Mouse (Mus musculus): ENCODE data around the gene Smn1. TPM values are rescaled to one million over a fixed set of nuclear protein-coding genes. Genes with fewer than 3 reads are reported as not detected.
"Not testable (repeated sequence)": the region's sequence is repeated elsewhere in the genome, so short reads cannot be mapped to it uniquely, and the experiment has no call there.

The Smn1 gene
- polyA plus RNA-seq, 1 experiment: 79.5 TPM

DNA sequence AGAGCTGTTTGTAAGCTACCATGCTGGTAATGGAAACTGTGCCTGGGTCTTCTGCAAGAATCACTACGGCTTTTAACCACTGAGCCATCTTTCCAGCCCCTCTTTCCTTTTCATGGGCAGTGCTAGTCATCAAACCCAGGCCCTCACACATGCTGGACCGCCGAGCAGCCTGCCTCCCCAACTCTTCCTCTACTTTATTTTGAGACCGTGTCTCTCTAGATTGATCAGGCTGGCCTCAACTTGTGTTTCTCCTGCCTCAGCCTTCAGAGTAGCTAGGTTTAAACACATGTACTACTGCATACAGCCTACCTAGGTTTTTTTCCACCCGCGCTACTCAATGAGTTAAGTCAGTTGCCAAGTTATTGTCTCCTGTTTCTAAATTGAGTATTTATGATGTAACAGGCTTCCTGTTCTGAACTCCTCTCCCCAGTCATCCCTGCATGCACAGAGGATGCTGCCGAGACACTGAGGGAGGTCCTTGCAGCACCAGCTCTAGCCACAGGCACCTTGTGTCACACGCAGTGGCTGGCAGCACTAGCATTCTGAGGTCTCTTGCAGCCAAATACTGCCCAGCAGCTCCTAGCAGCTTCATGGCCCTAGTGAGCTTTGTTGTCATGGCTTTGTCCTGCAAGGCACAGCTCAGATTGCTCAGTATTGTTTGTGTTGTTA, 17.1 kb downstream of the Smn1 start:
- H3K4me1 ChIP-seq (ENCODE audit: control insufficient read depth, insufficient read depth, low read length): no peaks in the 10 kb centered on the region
- H3K27ac ChIP-seq (ENCODE audit: insufficient read depth, low read length): no peak overlapping the region
- H3K4me3 ChIP-seq (ENCODE audit: insufficient read depth, low read length): no peak overlapping the region
- TF ChIP-seq CTCF (IDR thresholded peaks at IDR 0.05; ENCODE audit: borderline replicate concordance, insufficient read depth, low read length): no peak
- TF ChIP-seq POLR2A (IDR thresholded peaks at IDR 0.05; ENCODE audit: low read depth, low read length): no peak

DNA sequence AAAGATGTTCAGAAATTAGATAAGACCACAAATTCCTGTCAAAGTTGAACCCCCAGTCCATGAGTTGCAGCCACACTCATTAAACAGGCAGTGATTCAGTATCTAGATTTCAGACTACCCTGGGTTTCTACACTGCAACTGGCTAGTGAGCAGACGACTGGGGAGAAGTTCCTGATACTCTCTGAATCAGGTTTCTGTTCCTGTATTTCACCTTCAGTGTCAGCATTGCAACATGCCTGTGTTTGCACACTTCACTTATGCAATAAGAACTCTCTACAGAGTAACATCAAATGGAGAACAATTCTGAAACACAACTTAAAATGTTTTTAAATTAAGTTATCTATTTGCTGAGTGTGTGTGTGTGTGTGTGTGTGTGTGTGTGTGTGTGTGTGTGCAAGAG, 28.0 kb downstream of the Smn1 start:
- H3K4me3 ChIP-seq (ENCODE audit: insufficient read depth, low read length): no peak overlapping the region
- no peak overlapping the region for H3K27ac ChIP-seq (ENCODE audit: insufficient read depth, low read length)
- TF ChIP-seq POLR2A (IDR thresholded peaks at IDR 0.05; ENCODE audit: low read depth, low read length): no peak
- no peak for TF ChIP-seq CTCF (IDR thresholded peaks at IDR 0.05; ENCODE audit: borderline replicate concordance, insufficient read depth, low read length)
- no peaks in the 10 kb centered on the region for H3K4me1 ChIP-seq (ENCODE audit: control insufficient read depth, insufficient read depth, low read length)

DNA sequence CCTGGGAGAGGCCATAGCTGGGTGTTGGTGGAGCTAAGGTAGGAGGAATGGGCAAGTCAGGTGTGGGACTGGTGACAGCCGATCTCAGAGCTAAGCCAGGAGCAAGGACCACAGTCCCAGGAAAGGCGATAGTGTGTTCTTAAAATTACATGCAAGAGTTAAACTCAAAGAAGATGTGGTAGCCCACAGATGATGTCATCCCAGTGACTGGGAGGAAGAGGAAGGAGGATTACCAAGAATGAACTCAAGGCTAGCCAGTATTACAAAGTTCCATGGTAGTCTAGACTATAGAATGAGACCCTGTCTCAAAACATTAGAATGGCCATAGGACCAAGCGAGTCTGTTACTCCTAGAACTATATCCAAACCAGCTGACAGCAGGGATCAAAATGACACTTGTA, 32.0 kb downstream of the Smn1 start:
- Histone ChIP-seq H3K27ac (ENCODE audit: insufficient read depth, low read length) (no peak overlapping the region), H3K4me3 (ENCODE audit: insufficient read depth, low read length) (no peak overlapping the region), H3K4me1 (ENCODE audit: control insufficient read depth, insufficient read depth, low read length) (no peaks in the 10 kb centered on the region)
- TF ChIP-seq POLR2A (IDR thresholded peaks at IDR 0.05; ENCODE audit: low read depth, low read length) (no peak), CTCF (IDR thresholded peaks at IDR 0.05; ENCODE audit: borderline replicate concordance, insufficient read depth, low read length) (no peak)

DNA sequence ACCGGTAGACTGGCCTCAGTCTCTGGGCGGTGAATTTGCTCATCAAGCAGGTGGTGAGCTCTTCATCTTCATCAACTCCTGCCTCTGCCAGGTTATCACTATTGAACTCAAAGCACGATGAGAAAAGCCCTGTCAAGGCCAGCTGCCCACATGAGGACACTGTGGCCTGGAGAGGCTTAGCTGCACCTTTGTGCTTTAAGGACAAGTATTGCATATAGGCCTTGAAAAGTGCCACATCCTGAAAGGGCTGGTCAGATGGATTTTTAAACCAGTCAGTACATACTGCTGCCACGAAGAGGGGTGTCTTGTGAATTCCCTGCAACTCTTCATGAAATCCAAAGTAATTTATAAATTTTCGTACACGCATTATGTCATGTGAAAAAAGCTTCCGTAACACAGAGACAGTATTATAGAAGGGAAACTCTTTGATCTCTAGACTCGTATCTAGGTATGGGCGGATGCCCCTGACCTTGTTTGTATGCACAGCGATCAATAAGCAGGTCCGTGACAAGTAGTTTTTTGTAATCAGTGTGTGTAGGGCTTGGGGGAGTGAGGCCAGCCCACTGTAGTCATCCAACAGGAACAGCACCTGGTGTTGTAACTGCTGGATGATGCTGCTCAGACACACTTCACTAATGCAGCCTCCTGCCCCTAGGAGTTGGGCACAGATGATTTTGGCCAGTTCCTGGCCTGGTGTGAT, 36.7 kb downstream of the Smn1 start:
- not testable (repeated sequence) for H3K4me1 ChIP-seq (ENCODE audit: control insufficient read depth, insufficient read depth, low read length); H3K4me3 ChIP-seq (ENCODE audit: insufficient read depth, low read length); H3K27ac ChIP-seq (ENCODE audit: insufficient read depth, low read length)

DNA sequence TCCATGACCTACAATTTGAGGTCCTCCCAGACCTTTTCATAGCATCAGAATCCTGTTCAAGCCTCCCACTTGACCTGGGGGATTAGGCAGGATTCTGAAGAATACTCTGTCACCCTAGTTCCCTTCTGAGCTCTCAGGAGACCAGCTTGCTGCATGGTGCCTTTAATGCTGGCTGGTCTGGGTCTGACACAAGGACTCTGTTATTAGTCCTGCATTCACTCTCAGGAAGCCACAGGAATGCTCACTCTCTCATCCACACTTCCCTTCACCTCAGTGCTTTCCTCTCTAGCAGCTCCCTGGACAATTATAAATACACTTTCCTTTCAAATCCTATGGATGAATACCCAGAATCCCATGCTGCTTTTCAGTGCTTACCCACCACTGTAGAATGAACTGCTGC, 37.8 kb downstream of the Smn1 start:
- H3K4me1 ChIP-seq (ENCODE audit: control insufficient read depth, insufficient read depth, low read length); H3K4me3 ChIP-seq (ENCODE audit: insufficient read depth, low read length); H3K27ac ChIP-seq (ENCODE audit: insufficient read depth, low read length): not testable (repeated sequence)

DNA sequence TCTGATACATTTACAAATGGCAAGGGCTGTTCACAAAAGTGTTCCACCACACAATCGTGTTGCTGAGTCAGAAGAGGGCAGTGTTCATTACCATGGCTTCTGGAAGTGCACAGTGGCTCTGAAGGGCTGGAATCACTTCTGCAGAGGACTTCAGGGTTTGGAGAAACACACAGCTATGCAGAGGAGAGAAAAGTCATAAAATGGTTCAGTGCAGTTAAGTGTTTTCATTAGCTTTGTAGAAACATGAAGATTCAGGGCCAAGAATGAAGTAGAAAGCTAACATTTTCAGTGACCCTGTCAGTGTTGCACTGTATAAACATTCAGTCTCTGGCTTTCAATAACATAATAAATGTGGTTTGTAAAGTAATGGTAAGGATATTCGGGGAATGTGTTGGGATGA, 41.7 kb downstream of the Smn1 start:
- H3K27ac ChIP-seq (ENCODE audit: insufficient read depth, low read length); H3K4me3 ChIP-seq (ENCODE audit: insufficient read depth, low read length); H3K4me1 ChIP-seq (ENCODE audit: control insufficient read depth, insufficient read depth, low read length): not testable (repeated sequence)

DNA sequence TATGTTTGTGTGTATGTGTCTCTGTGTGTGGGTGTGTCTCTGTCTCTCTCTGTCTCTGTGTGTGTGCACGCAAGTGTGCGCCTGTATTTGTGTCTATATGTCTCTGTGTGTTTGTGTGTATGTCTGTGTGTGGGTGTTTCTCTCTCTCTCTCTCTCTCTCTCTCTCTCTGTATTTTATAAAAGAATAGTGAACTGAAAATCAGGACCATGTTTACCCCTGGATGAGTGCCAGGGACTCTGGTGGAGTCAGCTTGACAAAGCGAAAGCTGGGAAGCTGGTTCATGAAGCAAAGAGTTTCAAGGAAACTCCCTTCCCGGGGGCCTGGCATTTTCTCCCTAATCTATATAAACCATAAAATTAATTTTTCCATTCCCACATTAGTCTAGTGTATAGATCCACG, 49.7 kb downstream of the Smn1 start:
- H3K4me3 ChIP-seq (ENCODE audit: insufficient read depth, low read length); H3K4me1 ChIP-seq (ENCODE audit: control insufficient read depth, insufficient read depth, low read length); H3K27ac ChIP-seq (ENCODE audit: insufficient read depth, low read length): not testable (repeated sequence)

DNA sequence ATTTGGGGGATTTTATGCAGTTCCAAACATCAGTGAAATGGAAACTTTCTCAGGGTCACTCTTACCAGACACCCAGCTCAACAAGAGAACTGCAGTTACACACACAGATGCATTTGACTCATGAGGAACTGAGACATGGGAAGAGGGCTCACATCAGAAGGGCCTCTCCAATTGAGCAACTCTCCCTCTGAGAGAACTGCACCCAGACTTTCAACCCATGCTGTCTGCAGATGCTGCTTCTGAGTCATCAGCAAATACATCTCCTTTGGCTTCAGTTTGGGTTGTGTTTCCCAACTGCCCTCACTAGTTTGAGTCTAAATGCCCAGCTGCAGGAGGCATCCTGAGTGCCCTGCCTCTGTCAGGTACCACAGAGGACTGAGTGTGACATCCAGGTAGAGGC, 58.5 kb downstream of the Smn1 start:
- not testable (repeated sequence) for H3K27ac ChIP-seq (ENCODE audit: insufficient read depth, low read length); H3K4me1 ChIP-seq (ENCODE audit: control insufficient read depth, insufficient read depth, low read length); H3K4me3 ChIP-seq (ENCODE audit: insufficient read depth, low read length)

Other genes with a start within 250 kb of the Smn1 start
- not detected in 2 replicates for gene Cartpt, start 223.8 kb upstream of the Smn1 start, polyA plus RNA-seq (2011; ENCODE audit: insufficient read length, low read depth, missing spikeins)
- 13.4 and 15.8 TPM in 2 replicates for gene Mccc2, start 109.2 kb upstream of the Smn1 start, polyA plus RNA-seq (2011; ENCODE audit: insufficient read length, low read depth, missing spikeins)
- 27.0 and 27.2 TPM in 2 replicates for gene Bdp1, start 20.8 kb upstream of the Smn1 start, polyA plus RNA-seq (2011; ENCODE audit: insufficient read length, low read depth, missing spikeins)
- gene Serf1, start 16.8 kb upstream of the Smn1 start, polyA plus RNA-seq (2011; ENCODE audit: insufficient read length, low read depth, missing spikeins): 69.0 and 76.3 TPM in 2 replicates
- gene Naip2, start 77.2 kb downstream of the Smn1 start, polyA plus RNA-seq (2011; ENCODE audit: insufficient read length, low read depth, missing spikeins): 0.28 TPM in 1 of 2 replicates, not detected in the other
- gene Naip5, start 121.5 kb downstream of the Smn1 start, polyA plus RNA-seq (2011; ENCODE audit: insufficient read length, low read depth, missing spikeins): not detected in 2 replicates
- gene Naip6, start 192.8 kb downstream of the Smn1 start, polyA plus RNA-seq (2011; ENCODE audit: insufficient read length, low read depth, missing spikeins): 0.11 TPM in 1 of 2 replicates, not detected in the other

All from embryonic fibroblast, embryonic 13.5 days (primary cell).